In genomic region chr5:124482436-124482965, GRCm38 (mm10) we compare ENCODE assay signal across 8 mouse cellular contexts. TPM values are rescaled to one million over a fixed set of nuclear protein-coding genes. Genes with fewer than 3 reads are reported as not detected.
DNase-seq lines count a peak whose midpoint lies in the region; ATAC-seq and TF ChIP-seq lines count a peak whose summit lies in the region.

No protein-coding gene starts in this region.

- H3K27ac ChIP-seq in embryonic facial prominence, embryonic 15.5 days (replicated peaks) = peak overlapping the region; percentile 99
- H3K27ac ChIP-seq in hindbrain, embryonic 11.5 days (ENCODE audit: low read depth, low read length) = peak overlapping the region; percentile 97
- peak overlapping the region; percentile 97 for H3K27ac ChIP-seq in liver, embryonic 12.5 days
- peak overlapping the region; percentile 100 for H3K27ac ChIP-seq in small intestine, adult 2 months (ENCODE audit: insufficient read depth, low read depth, low read length)

- peaks cover 3% of the 10 kb centered on the region; the same call in 1 of the 2 replicates for H3K36me3 ChIP-seq in embryonic facial prominence, embryonic 15.5 days
- H3K36me3 ChIP-seq in hindbrain, embryonic 11.5 days (ENCODE audit: control insufficient read depth, insufficient read depth, low read length) = no peaks in the 10 kb centered on the region
- H3K36me3 ChIP-seq in liver, embryonic 12.5 days = peaks cover 3% of the 10 kb centered on the region; the same call in 1 of the 2 replicates
- no peaks in the 10 kb centered on the region for H3K36me3 ChIP-seq in small intestine, adult 2 months (ENCODE audit: control insufficient read depth, insufficient read depth, low read length)

- H3K4me3 ChIP-seq in embryonic facial prominence, embryonic 15.5 days (replicated peaks) = peak overlapping the region; percentile 63
- peak overlapping the region; percentile 68 for H3K4me3 ChIP-seq in hindbrain, embryonic 11.5 days (ENCODE audit: low read depth, low read length)
- H3K4me3 ChIP-seq in liver, embryonic 12.5 days = peak overlapping the region; percentile 69
- H3K4me3 ChIP-seq in small intestine, adult 2 months (ENCODE audit: low read depth, low read length) = peak overlapping the region; percentile 65

- ATAC-seq in embryonic facial prominence, embryonic 15.5 days (ENCODE audit: insufficient number of reproducible peaks, low FRiP score, low TSS enrichment, low read depth) = no peak
- ATAC-seq in hindbrain, embryonic 11.5 days (ENCODE audit: low FRiP score) = no peak
- no peak for ATAC-seq in liver, embryonic 12.5 days

- H3K27me3 ChIP-seq in embryonic facial prominence, embryonic 15.5 days = no peaks in the 10 kb centered on the region
- no peaks in the 10 kb centered on the region for H3K27me3 ChIP-seq in hindbrain, embryonic 11.5 days (ENCODE audit: control insufficient read depth, insufficient read depth, low read length)
- H3K27me3 ChIP-seq in liver, embryonic 12.5 days (replicated peaks) = no peaks in the 10 kb centered on the region
- H3K27me3 ChIP-seq in small intestine, adult 2 months (ENCODE audit: control insufficient read depth, insufficient read depth, low read length) = no peaks in the 10 kb centered on the region

- WGBS in embryonic facial prominence, embryonic 15.5 days = 2% methylated on average over 13 of the region's 13 CpGs
- 11% methylated on average over 13 of the region's 13 CpGs for WGBS in hindbrain, embryonic 11.5 days
- WGBS in liver, embryonic 12.5 days (ENCODE audit: insufficient replicate concordance) = 9% methylated on average over 13 of the region's 13 CpGs
- WGBS in small intestine, adult 2 months = under 1% methylated on average over 13 of the region's 13 CpGs

- TF ChIP-seq CTCF in small intestine, adult 2 months (IDR thresholded peaks at IDR 0.05; ENCODE audit: extremely low read depth, insufficient read length, insufficient replicate concordance, low read depth, low read length) = no peak

- H3K9me3 ChIP-seq in embryonic facial prominence, embryonic 15.5 days (replicated peaks) = no peaks in the 10 kb centered on the region
- no peaks in the 10 kb centered on the region for H3K9me3 ChIP-seq in hindbrain, embryonic 11.5 days (ENCODE audit: control insufficient read depth, low read length)
- no peaks in the 10 kb centered on the region for H3K9me3 ChIP-seq in liver, embryonic 12.5 days (replicated peaks)

- peak overlapping the region; percentile 62 for H3K9ac ChIP-seq in embryonic facial prominence, embryonic 15.5 days
- H3K9ac ChIP-seq in hindbrain, embryonic 11.5 days (ENCODE audit: low read depth, low read length) = peak overlapping the region; percentile 90
- peak overlapping the region; percentile 86 for H3K9ac ChIP-seq in liver, embryonic 12.5 days

- no peak for TF ChIP-seq POLR2A in small intestine, adult 2 months (IDR thresholded peaks at IDR 0.05; ENCODE audit: low read depth, low read length)

- H3K4me2 ChIP-seq in embryonic facial prominence, embryonic 15.5 days (replicated peaks) = peak overlapping the region; percentile 62
- peak overlapping the region; percentile 63 for H3K4me2 ChIP-seq in hindbrain, embryonic 11.5 days (replicated peaks; ENCODE audit: low read depth, low read length)
- peak overlapping the region; percentile 76 for H3K4me2 ChIP-seq in liver, embryonic 12.5 days

- peaks cover 18% of the 10 kb centered on the region for H3K4me1 ChIP-seq in embryonic facial prominence, embryonic 15.5 days
- H3K4me1 ChIP-seq in hindbrain, embryonic 11.5 days (replicated peaks; ENCODE audit: control insufficient read depth, insufficient read depth, low read length) = no peaks in the 10 kb centered on the region
- peaks cover 33% of the 10 kb centered on the region for H3K4me1 ChIP-seq in liver, embryonic 12.5 days
- no peaks in the 10 kb centered on the region; the same call in 1 of the 2 replicates for H3K4me1 ChIP-seq in small intestine, adult 2 months (ENCODE audit: control insufficient read depth, insufficient read depth, insufficient read length, low read length)

- DNase-seq in cerebellum, adult 9-11 months = peak; percentile 40
- DNase-seq in cerebellum, adult 11-12 months = no peak
- peak; percentile 35 to 44 for DNase-seq in B cell, adult 2 months
- DNase-seq in hindbrain, embryonic 11.5 days (ENCODE audit: low spot score) = peak; percentile 68
- DNase-seq in layer of hippocampus, postnatal 14 days (ENCODE audit: low spot score in 2 of 2) = no peak

RNA-seq across cellular contexts. Expression of gene Snrnp35, which starts 0.4 kb away (rescaled TPM):
- 26.3 and 26.5 TPM in 2 replicates for polyA plus RNA-seq in embryonic facial prominence, embryonic 15.5 days (2015; fragmentation: Nextera tagmentation; extraction: Ambion mirVana)
- 15.2 and 15.7 TPM in 2 replicates for polyA plus RNA-seq in hindbrain, embryonic 11.5 days (2014; fragmentation: Nextera tagmentation; extraction: Ambion mirVana)
- polyA plus RNA-seq in liver, embryonic 12.5 days (2016; fragmentation: Nextera tagmentation; extraction: Ambion mirVana) = 17.8 and 18.3 TPM in 2 replicates
- 1.2 and 1.8 TPM in 2 replicates for polyA plus RNA-seq in small intestine, adult 2 months (2012; rRNA removed)
- total RNA-seq in layer of hippocampus, postnatal 14 days (2021) = 10 to 100 TPM; 19.7 to 22.3 TPM

RNA-seq across cellular contexts. Expression of gene Rilpl2, which starts 4.3 kb away (rescaled TPM):
- polyA plus RNA-seq in embryonic facial prominence, embryonic 15.5 days (2015; fragmentation: Nextera tagmentation; extraction: Ambion mirVana) = 38.0 and 40.2 TPM in 2 replicates
- 19.2 and 20.8 TPM in 2 replicates for polyA plus RNA-seq in hindbrain, embryonic 11.5 days (2014; fragmentation: Nextera tagmentation; extraction: Ambion mirVana)
- polyA plus RNA-seq in liver, embryonic 12.5 days (2016; fragmentation: Nextera tagmentation; extraction: Ambion mirVana) = 9.4 and 11.5 TPM in 2 replicates
- 24.3 and 29.3 TPM in 2 replicates for polyA plus RNA-seq in small intestine, adult 2 months (2012; rRNA removed)
- 10 to 100 TPM; 23.1 to 24.1 TPM for total RNA-seq in layer of hippocampus, postnatal 14 days (2021)

RNA-seq across cellular contexts. Expression of gene Kmt5a, which starts 42.8 kb away (rescaled TPM):
- 71.2 and 72.0 TPM in 2 replicates for polyA plus RNA-seq in embryonic facial prominence, embryonic 15.5 days (2015; fragmentation: Nextera tagmentation; extraction: Ambion mirVana)
- polyA plus RNA-seq in hindbrain, embryonic 11.5 days (2014; fragmentation: Nextera tagmentation; extraction: Ambion mirVana) = 52.2 and 83.1 TPM in 2 replicates
- polyA plus RNA-seq in liver, embryonic 12.5 days (2016; fragmentation: Nextera tagmentation; extraction: Ambion mirVana) = 85.3 and 95.9 TPM in 2 replicates
- 34.1 and 70.7 TPM in 2 replicates for polyA plus RNA-seq in small intestine, adult 2 months (2012; rRNA removed)
- 10 to 100 TPM; 48.1 to 60.6 TPM for total RNA-seq in layer of hippocampus, postnatal 14 days (2021)

RNA-seq across cellular contexts. Expression of gene Rilpl1, which starts 48.7 kb away (rescaled TPM):
- 23.2 and 25.1 TPM in 2 replicates for polyA plus RNA-seq in embryonic facial prominence, embryonic 15.5 days (2015; fragmentation: Nextera tagmentation; extraction: Ambion mirVana)
- polyA plus RNA-seq in hindbrain, embryonic 11.5 days (2014; fragmentation: Nextera tagmentation; extraction: Ambion mirVana) = 16.4 and 20.7 TPM in 2 replicates
- 4.5 and 4.9 TPM in 2 replicates for polyA plus RNA-seq in liver, embryonic 12.5 days (2016; fragmentation: Nextera tagmentation; extraction: Ambion mirVana)
- 2.3 and 2.9 TPM in 2 replicates for polyA plus RNA-seq in small intestine, adult 2 months (2012; rRNA removed)
- total RNA-seq in layer of hippocampus, postnatal 14 days (2021) = 10 to 100 TPM; 41.6 TPM

RNA-seq across cellular contexts. Expression of gene Sbno1, which starts 56.7 kb away (rescaled TPM):
- 75.9 and 76.7 TPM in 2 replicates for polyA plus RNA-seq in embryonic facial prominence, embryonic 15.5 days (2015; fragmentation: Nextera tagmentation; extraction: Ambion mirVana)
- polyA plus RNA-seq in hindbrain, embryonic 11.5 days (2014; fragmentation: Nextera tagmentation; extraction: Ambion mirVana) = 92.9 and 116 TPM in 2 replicates
- 60.1 and 65.7 TPM in 2 replicates for polyA plus RNA-seq in liver, embryonic 12.5 days (2016; fragmentation: Nextera tagmentation; extraction: Ambion mirVana)
- polyA plus RNA-seq in small intestine, adult 2 months (2012; rRNA removed) = 5.9 and 8.1 TPM in 2 replicates
- 100 to 1,000 TPM; 133 to 135 TPM for total RNA-seq in layer of hippocampus, postnatal 14 days (2021)

Comparison
In these comparisons a context has a peak if more than half of its experiments do, and no peak if none do; other contexts are left out.
1. DNase-seq: peak in cerebellum, adult 9-11 months (single experiment), B cell, adult 2 months (2 of 2) and hindbrain, embryonic 11.5 days (single experiment); none in cerebellum, adult 11-12 months (single experiment) and layer of hippocampus, postnatal 14 days (0 of 2).
2. Peak in every context shown above with its lines, with median percentiles within 50 percentile points of each other: H3K27ac ChIP-seq, H3K4me2 ChIP-seq, H3K4me3 ChIP-seq and H3K9ac ChIP-seq.